Mouse (Mus musculus) hindbrain, embryonic 11.5 days (tissue): ENCODE measurements around the gene Ndel1. TPM values are rescaled to one million over a fixed set of nuclear protein-coding genes. Genes with fewer than 3 reads are reported as not detected.

ENCODE experiments used
- ATAC-seq: fragments of 200-750 bp; cut with Nextera tagmentation; 2 replicates; pipeline ENCODE4 v1.8.0; 2017; ENCODE audit warnings: mild to moderate bottlenecking, moderate TSS enrichment, moderate library complexity; ENCODE audit not compliant: low FRiP score
- DNase-seq: peaks from one replicate; pipeline ENCODE4 v3.0.0-alpha.2; 2015; ENCODE audit warnings: low spot score
- H3K27ac ChIP-seq: fragments of 300-500 bp; sonication (generic); 2 replicates; pipeline ENCODE4 v1.5.1; 2014; ENCODE audit warnings: mild to moderate bottlenecking, low read depth, low read length
- H3K27me3 ChIP-seq: fragments of 300-500 bp; sonication (generic); 2 replicates; pipeline ENCODE4 v1.6.1; 2014; ENCODE audit warnings: mild to moderate bottlenecking, low read length, moderate library complexity, mixed read lengths; ENCODE audit not compliant: control insufficient read depth, insufficient read depth
- H3K36me3 ChIP-seq: fragments of 300-500 bp; sonication (generic); 2 replicates; pipeline ENCODE4 v1.6.1; 2014; ENCODE audit warnings: mild to moderate bottlenecking, low read length, moderate library complexity, mixed read lengths; ENCODE audit not compliant: control insufficient read depth, insufficient read depth
- H3K4me1 ChIP-seq: fragments of 300-500 bp; sonication (generic); replicated peaks from 2 replicates; pipeline ENCODE4 v1.6.1; 2014; ENCODE audit warnings: low read length, mixed read lengths; ENCODE audit not compliant: control insufficient read depth, insufficient read depth
- H3K4me2 ChIP-seq: fragments of 300-500 bp; sonication (generic); replicated peaks from 2 replicates; pipeline ENCODE4 v1.6.1; 2014; ENCODE audit warnings: mild to moderate bottlenecking, low read depth, low read length
- H3K4me3 ChIP-seq: fragments of 300-500 bp; sonication (generic); 2 replicates; pipeline ENCODE4 v1.5.1; 2014; ENCODE audit warnings: low read depth, low read length
- H3K9ac ChIP-seq: fragments of 300-500 bp; sonication (generic); 2 replicates; pipeline ENCODE4 v1.6.1; 2014; ENCODE audit warnings: low read depth, low read length
- H3K9me3 ChIP-seq: fragments of 300-500 bp; sonication (generic); 2 replicates; pipeline ENCODE4 v1.6.1; 2016; ENCODE audit warnings: low read length; ENCODE audit not compliant: control insufficient read depth
- WGBS: fragments of 180-500 bp; shearing (Covaris S2); extraction: QIAGEN DNeasy Blood & Tissue Kit; methylation state at CpG from one replicate; pipeline ENCODE4 v1.1.7; 2014; 5-methylcytosine and 5-hydroxymethylcytosine counted together
- polyA plus RNA-seq: library from polyadenylated mRNA; unstranded; fragments of >200 nt; fragmentation: Nextera tagmentation; extraction: Ambion mirVana; gene quantifications from 2 replicates; pipeline ENCODE4 v1.2.1, GENCODE M21; 2014

Ndel1 gene
- polyA plus RNA-seq, 1 experiment from 2014 or later, result 53.3 TPM

DNA sequence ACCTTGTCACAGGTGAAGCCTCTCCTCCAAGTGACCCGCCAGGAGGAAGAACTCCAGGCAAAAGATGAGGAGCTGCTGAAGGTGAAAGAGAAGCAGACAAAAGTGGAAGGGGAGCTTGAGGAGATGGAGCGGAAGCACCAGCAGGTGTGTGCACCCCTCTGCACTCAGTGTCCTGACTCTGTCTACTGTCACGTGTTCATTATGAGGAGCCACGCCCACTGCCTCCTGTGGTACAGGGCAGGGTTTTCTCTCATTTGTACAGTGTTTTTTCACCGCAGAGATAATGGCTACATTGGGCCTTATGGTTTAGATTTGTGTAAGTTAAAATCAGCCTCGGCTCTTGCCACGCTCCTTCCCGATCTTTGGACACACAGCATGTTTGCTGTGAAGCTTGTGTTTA, 85.8 kb downstream of the Ndel1 start:
- no peak overlapping the region for H3K4me2 ChIP-seq
- no peak overlapping the region for H3K4me3 ChIP-seq
- peaks cover 24% of the 10 kb centered on the region; the same call in 1 of the 2 replicates for H3K36me3 ChIP-seq
- DNase-seq, result no peak
- H3K27me3 ChIP-seq, result no peaks in the 10 kb centered on the region
- ATAC-seq, result no peak
- 89% methylated on average over 8 of the region's 8 CpGs for WGBS
- H3K27ac ChIP-seq, result no peak overlapping the region
- no peaks in the 10 kb centered on the region for H3K9me3 ChIP-seq
- no peak overlapping the region for H3K9ac ChIP-seq
- H3K4me1 ChIP-seq, result no peaks in the 10 kb centered on the region

DNA sequence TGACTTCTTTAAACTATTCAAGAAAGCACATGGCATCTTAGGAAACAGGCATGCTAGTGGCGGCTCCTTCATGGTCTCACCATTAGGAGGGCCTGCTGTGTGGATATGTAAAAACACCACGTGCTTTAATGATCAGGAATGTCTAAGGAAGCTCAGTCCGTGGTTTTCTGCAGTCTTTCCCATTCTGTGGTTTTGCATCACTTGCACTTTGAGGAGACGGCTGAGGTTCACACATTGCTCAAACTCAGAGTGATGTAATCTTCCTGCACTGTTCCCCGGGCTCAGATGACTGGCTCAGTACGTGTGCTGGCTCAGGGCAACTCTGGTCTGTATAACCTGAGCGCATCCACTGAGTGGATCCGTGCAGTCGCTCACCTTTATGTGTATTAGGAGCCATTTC, 89.3 kb downstream of the Ndel1 start:
- no peak for ATAC-seq

DNA sequence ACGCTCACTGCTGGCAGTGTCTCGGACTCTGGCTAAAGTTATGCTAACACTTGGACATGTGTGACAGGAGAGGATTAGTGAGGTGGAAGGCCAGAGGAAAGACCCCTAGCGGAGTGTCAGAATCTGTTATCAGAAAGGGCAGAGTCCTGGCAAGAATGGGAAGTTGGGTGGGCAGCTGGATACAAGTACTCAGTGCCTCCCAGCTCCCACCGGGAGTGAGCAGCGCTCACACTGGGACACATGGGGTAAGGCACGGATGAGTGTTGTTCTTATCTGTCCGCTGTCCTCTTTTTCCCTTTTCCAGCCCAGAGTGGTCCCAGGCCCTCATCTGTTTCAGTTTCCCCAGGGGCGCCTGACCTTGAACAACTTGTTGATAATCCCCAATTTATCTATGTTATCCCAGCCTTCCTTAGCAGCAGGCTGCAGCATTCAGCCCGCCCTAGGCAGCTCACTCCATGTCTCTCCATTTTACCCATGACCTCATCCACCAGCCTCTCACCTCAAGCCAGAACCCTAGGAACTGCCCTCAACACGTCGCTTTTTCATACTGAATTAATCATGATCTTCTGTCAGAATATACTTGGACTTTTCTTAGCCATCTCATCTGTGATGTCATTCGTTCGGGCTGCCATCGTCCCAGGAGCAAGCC, 91.1 kb downstream of the Ndel1 start:
- Histone ChIP-seq H3K4me1 (no peaks in the 10 kb centered on the region), H3K9me3 (no peaks in the 10 kb centered on the region), H3K4me3 (no peak overlapping the region), H3K36me3 (peaks cover 6% of the 10 kb centered on the region; the same call in 1 of the 2 replicates), H3K27me3 (no peaks in the 10 kb centered on the region), H3K27ac (no peak overlapping the region), H3K4me2 (no peak overlapping the region), H3K9ac (no peak overlapping the region)
- DNase-seq (no peak), ATAC-seq (no peak)
- 91% methylated on average over 14 of the region's 14 CpGs for WGBS

More for the DNA sequence above, 89.3 kb downstream of the Ndel1 start:
- Histone ChIP-seq H3K36me3 (peaks cover 15% of the 10 kb centered on the region; the same call in 1 of the 2 replicates), H3K4me3 (no peak overlapping the region), H3K27me3 (no peaks in the 10 kb centered on the region), H3K9me3 (no peaks in the 10 kb centered on the region), H3K9ac (no peak overlapping the region), H3K4me2 (no peak overlapping the region), H3K4me1 (no peaks in the 10 kb centered on the region), H3K27ac (no peak overlapping the region)
- no peak for DNase-seq
- WGBS, result 91% methylated on average over 9 of the region's 9 CpGs

DNA sequence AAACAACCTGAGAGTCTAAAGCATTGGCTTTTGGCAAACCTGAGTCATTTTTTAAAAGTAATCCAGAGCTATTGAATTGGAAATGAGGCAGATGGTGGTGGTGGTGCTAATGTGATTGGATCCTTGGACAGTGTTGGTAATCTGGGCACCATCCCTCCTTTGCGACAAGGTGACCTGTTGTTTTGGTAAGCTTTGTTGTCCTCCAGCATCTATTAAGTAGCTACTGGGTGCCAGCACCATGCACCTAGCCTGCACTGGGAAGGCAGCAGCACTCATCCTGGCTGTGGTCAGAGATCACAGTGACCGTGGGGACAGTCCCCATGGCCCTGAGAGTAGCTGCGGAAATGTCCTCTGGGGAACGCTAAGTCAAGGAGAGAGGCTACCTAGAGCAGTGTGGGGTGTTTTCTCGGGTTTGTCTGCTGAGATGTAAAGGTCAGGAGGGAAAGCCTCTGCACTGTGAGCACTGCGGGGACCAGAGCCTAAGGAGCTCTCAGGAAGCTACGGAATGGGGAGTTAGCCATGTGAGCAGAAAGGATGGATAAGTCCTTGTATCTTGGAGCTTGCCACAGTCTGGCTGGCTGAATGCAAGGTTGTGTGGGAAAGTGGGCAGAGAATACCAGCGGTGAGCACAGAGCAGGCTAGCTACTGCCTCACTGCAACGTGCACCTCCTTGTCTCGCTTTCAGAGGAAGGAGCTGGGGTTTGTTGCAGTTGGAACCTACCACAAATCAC, 91.8 kb downstream of the Ndel1 start:
- 0 out of 2 replicates have a peak, but pooled peaks cover 2% of the 10 kb centered on the region for H3K36me3 ChIP-seq
- no peak overlapping the region for H3K27ac ChIP-seq
- no peak overlapping the region for H3K9ac ChIP-seq
- ATAC-seq (no peak), DNase-seq (no peak)
- WGBS, result 89% methylated on average over 10 of the region's 10 CpGs
- H3K27me3 ChIP-seq, result no peaks in the 10 kb centered on the region
- no peaks in the 10 kb centered on the region for H3K4me1 ChIP-seq
- no peaks in the 10 kb centered on the region for H3K9me3 ChIP-seq
- H3K4me3 ChIP-seq, result no peak overlapping the region
- H3K4me2 ChIP-seq, result no peak overlapping the region

DNA sequence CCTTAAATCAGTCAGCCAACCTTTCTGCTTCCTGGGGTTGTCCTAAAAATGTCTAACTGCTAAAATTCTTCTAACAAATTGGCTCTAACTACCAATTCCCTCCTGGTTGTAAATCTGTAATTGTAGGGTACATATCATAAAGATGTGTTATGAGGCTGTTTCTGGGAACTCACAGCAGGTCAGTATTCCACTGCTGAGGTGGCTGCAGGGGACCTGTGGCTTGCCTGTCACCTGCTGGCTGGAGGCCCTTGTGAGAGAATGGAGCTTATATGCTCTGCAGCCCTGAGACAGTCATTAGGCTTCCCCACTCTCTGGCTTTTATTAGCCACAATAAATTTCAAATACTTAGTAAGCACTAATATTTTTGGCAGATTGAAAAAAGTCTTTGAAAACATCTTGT, 92.8 kb downstream of the Ndel1 start:
- H3K27me3 ChIP-seq, result no peaks in the 10 kb centered on the region
- H3K9ac ChIP-seq, result no peak overlapping the region
- H3K4me1 ChIP-seq, result no peaks in the 10 kb centered on the region
- H3K4me3 ChIP-seq, result no peak overlapping the region
- H3K36me3 ChIP-seq, result 0 out of 2 replicates have a peak, but pooled peaks cover 2% of the 10 kb centered on the region
- no peak overlapping the region for H3K4me2 ChIP-seq
- DNase-seq (no peak), ATAC-seq (no peak)
- H3K27ac ChIP-seq, result no peak overlapping the region
- no peaks in the 10 kb centered on the region for H3K9me3 ChIP-seq

DNA sequence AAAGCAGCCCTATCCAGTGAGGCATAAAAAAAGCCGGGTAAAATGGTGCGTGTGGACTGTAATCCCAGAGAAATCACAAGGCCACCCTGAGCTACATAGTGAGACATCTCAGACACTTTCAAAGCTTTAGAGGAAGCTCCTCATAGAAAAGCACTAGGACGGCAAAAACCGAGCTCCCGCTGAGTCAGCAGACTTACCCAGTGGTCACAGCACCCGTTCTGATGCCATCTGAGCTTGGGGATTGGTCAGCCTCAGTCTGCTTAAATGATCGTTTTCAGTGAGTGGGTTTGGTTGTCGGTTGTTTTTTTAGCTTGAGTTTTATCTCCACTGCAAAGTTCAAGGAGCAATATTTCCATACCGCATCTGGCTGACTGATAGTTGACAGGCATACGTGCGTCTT, 93.7 kb downstream of the Ndel1 start:
- DNase-seq, result no peak
- H3K27me3 ChIP-seq, result no peaks in the 10 kb centered on the region
- no peak overlapping the region for H3K4me3 ChIP-seq
- no peaks in the 10 kb centered on the region for H3K9me3 ChIP-seq
- H3K9ac ChIP-seq, result no peak overlapping the region
- no peaks in the 10 kb centered on the region for H3K4me1 ChIP-seq
- WGBS, result 84% methylated on average over 11 of the region's 11 CpGs
- no peak for ATAC-seq
- no peak overlapping the region for H3K27ac ChIP-seq
- H3K4me2 ChIP-seq, result no peak overlapping the region
- 0 out of 2 replicates have a peak, but pooled peaks cover 2% of the 10 kb centered on the region for H3K36me3 ChIP-seq

DNA sequence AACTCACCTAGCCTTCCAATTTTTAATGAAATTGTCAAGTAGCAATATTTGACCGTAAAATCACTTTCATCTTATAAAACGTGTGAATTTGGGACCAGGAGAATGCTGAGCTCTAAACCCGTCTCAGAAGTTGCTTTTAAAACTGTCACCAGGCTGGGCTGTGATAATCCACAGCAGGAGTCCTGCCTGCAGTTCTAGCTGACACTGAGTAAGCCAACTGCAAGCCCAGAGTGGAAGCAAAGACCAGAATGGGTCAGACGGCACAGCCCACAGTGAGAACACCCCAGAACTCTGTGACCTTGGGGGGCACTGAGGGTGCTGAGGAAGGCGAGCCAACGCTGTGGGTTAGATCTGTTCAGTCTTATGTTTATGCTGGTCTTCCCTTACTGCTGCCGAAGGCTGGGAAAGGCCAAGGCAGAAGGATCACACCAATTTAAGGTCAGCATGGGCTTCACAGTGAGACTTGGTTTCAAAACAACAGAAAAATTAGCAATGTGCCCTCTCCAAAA, 95.5 kb downstream of the Ndel1 start:
- no peak for ATAC-seq
- Histone ChIP-seq H3K9me3 (no peaks in the 10 kb centered on the region), H3K9ac (no peak overlapping the region), H3K4me3 (no peak overlapping the region), H3K4me1 (no peaks in the 10 kb centered on the region), H3K27ac (no peak overlapping the region), H3K27me3 (no peaks in the 10 kb centered on the region), H3K4me2 (no peak overlapping the region), H3K36me3 (0 out of 2 replicates have a peak, but pooled peaks cover 5% of the 10 kb centered on the region)
- no peak for DNase-seq
- WGBS, result 88% methylated on average over 7 of the region's 7 CpGs
